Mouse (Mus musculus): ENCODE results near the gene Acsm2. TPM values are rescaled to one million over a fixed set of nuclear protein-coding genes. Genes with fewer than 3 reads are reported as not detected.

The Acsm2 gene
- polyA plus RNA-seq (2012; rRNA removed; ENCODE audit: low replicate concordance): not detected in 2 replicates

GRCm38 (mm10) chr7:119554040-119554439, at the start of gene Acsm2:
Acsm2 (plus strand) TSS chr7:119554340.

GRCm38 (mm10) chr7:119519163-119519562, 35.0 kb upstream of the Acsm2 start, which contains the start of gene Acsm5:
Acsm5 (plus strand) TSS chr7:119519463.

GRCm38 (mm10) chr7:119523389-119523788, 30.8 kb upstream of the Acsm2 start, which contains the start of gene Pdilt:
Pdilt (minus strand) TSS chr7:119523489.

GRCm38 (mm10) chr7:119606664-119607076, 52.5 kb downstream of the Acsm2 start, which contains the start of gene Acsm1:
Acsm1 (plus strand) TSS chr7:119607026.

Other genes with a start within 250 kb of the Acsm2 start
- 0.25 and 32.1 TPM in 2 replicates for gene Gp2, start 95.1 kb upstream of the Acsm2 start, polyA plus RNA-seq (2012; rRNA removed; ENCODE audit: low replicate concordance)
- 0.58 TPM in 1 of 2 replicates, not detected in the other for gene Umod, start 75.1 kb upstream of the Acsm2 start, polyA plus RNA-seq (2012; rRNA removed; ENCODE audit: low replicate concordance)
- gene Acsm5, start 34.9 kb upstream of the Acsm2 start, polyA plus RNA-seq (2012; rRNA removed; ENCODE audit: low replicate concordance): 0.97 and 4.1 TPM in 2 replicates
- gene Pdilt, start 30.9 kb upstream of the Acsm2 start, polyA plus RNA-seq (2012; rRNA removed; ENCODE audit: low replicate concordance): not detected in 2 replicates
- 0.07 TPM in 1 of 2 replicates, not detected in the other for gene Acsm1, start 52.7 kb downstream of the Acsm2 start, polyA plus RNA-seq (2012; rRNA removed; ENCODE audit: low replicate concordance)
- not detected in 2 replicates for gene Acsm4, start 135.7 kb downstream of the Acsm2 start, polyA plus RNA-seq (2012; rRNA removed; ENCODE audit: low replicate concordance)
- 2.6 and 3.9 TPM in 2 replicates for gene Thumpd1, start 166.5 kb downstream of the Acsm2 start, polyA plus RNA-seq (2012; rRNA removed; ENCODE audit: low replicate concordance)
- gene Acsm3, start 206.6 kb downstream of the Acsm2 start, polyA plus RNA-seq (2012; rRNA removed; ENCODE audit: low replicate concordance): 0.36 and 1.3 TPM in 2 replicates
- gene Rexo5, start 239.7 kb downstream of the Acsm2 start, polyA plus RNA-seq (2012; rRNA removed; ENCODE audit: low replicate concordance): 0.20 and 0.26 TPM in 2 replicates
- 0.05 and 0.22 TPM in 2 replicates for gene Eri2, start 239.7 kb downstream of the Acsm2 start, polyA plus RNA-seq (2012; rRNA removed; ENCODE audit: low replicate concordance)